Mouse (Mus musculus): Measurements from ENCODE around the gene Usp43. TPM values are rescaled to one million over a fixed set of nuclear protein-coding genes. Genes with fewer than 3 reads are reported as not detected.

Usp43 gene
- not detected in 2 replicates for total RNA-seq (2015; ENCODE audit: low replicate concordance)
- total RNA-seq (2017; ENCODE audit: low replicate concordance) = not detected in 2 replicates

DNA sequence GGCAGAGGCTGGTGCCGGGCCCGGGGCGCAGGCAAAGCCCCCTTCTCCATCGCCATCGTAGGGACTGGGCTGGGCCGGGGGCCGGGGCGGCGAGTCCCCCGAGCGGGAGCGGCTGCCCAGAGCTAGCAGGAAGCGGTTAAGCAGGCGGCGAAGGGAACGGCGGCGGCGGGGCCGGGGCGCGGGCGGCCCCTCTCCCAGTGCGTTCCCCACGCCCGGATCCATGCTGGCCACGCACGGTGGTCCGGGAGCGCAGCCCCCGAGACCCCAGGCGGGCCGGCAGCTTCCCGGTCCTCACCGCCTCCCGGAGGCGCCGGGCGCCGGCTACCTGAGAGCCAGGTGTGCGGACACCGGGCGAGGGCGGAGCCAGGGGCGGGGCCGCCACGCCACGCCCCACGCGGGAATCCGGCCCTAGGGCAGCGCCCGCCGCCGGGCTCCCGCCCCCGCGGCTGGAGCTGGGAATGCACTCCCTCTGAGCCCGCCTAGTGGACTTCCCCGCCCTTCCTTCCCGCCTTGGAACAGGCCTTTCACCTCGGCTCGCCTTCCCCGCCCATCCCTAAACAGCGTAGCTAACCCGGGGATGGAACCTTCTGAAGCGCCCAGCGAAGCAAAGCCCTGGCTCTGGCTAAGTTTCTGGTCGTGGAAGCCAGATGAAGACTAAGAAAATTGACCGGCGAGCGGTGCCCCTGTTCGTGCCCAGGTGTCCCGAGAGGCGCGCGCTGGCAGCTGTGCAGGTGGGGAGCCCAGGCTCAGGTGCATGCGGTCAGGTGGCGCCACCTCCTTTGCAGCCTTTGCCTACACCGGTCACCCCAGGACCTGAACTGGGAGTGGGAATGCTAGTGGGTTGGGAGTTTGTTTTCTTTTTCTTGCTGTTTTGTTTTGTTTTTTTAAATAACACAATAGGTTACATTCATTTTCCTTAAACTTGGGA, at the start of gene Usp43:
Gene Usp43 (minus strand): TSS at position 327 of the 928 bp plus-strand sequence.
- no peak for ATAC-seq (replicated peaks; ENCODE audit: low FRiP score, poor library complexity, severe bottlenecking)

DNA sequence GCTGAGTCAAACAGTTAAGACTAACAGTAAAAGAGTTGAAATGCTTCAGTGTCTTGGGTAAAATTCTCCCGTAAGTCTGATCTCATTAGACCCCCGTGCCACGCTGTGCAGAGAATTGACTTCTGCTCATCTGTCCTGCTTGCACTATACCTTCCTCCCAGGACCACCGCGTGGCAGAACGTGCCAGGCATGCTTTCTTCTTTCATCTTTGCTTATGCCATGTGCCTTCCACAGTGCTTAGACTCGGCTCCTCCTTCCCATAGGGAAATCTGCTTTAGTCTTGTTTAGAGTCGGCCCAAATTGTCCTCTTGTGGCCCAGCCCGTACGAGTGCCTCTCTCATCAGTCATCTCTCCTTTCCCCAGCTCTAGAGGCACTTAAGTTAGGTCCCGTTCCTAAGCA, 45.9 kb upstream of the Usp43 start:
- no peak for ATAC-seq (replicated peaks; ENCODE audit: low FRiP score, poor library complexity, severe bottlenecking)

DNA sequence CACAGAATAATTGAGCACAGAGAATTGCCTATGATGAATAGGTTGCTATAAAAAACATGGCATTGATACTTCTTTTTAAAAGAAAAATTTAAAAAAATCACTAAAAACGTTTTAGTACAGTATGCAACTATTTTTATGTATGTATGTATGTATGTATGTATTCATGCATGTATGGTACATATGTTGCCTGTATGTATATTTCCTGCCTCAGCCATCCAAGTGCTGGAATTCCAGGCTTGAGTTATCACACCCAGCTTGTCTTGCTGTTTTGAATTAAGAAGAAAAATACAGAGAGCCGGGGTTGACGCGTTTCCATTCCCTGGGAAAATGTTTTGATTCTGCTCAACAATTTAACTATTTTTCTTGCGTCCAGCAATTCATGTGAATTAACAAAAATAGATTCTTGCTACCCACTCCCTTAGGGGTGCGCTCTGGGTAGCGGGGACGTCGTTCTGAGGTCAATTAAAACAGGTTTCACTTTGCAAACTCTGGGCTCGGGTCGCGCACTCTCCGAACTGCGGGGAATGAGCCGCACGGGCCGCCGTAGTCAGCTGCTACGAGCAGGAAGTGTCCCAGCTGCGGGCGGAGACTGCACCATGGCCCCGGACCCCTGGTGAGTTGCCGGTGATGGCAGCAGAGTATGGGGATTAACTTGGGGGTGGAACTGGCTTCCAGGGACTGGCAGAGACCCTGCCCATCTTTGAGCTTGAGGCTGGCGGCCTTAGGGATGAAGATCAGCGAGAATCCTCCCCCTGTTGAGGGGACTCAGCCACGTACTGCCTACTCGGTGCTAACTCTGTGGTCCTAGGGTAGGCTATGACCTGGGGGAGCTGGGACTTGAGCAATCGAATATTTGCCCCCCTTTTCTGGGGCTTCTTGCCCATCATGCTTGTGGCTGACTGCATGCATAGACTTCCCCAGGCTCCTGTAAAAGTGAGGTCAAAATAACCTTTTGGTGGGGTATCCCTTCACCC, 44.2 kb upstream of the Usp43 start, which contains the start of gene Stx8:
Gene Stx8 (plus strand): TSS at position 289 of the 974 bp plus-strand sequence.
- ATAC-seq (replicated peaks; ENCODE audit: low FRiP score, poor library complexity, severe bottlenecking) = peak; percentile 93

DNA sequence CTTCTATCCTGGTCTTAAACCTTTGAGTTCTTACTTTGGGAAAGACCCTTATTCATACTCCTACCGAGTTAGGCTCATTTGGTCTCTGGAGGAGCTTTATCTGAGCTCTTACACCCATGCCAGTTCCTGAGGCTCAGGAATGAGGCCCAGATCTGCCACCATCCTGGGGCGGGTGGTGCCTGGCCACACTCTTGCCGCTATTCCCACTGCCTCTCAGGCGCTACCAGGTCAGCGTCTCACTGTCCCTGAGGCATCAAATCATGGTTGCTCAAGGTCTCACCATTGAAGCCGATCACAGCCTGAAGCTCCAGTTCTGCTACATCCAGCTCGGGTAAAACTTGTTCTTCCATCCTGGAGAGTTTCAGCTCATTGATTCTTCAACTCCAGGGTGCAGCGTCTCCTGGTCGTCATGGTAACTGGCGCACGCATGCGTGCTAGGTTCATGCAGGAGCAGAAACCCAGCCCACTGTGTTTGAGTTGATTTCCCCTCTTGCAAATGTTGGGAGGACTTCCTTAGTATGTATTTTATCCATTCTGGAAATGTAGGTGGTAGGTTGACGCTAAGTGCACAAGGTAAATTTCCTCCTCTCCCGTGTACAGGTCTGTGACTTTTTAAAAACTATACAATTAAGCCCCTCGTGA, 43.4 kb upstream of the Usp43 start, which contains the start of gene Cfap52:
Gene Cfap52 (minus strand): TSS at position 410 of the 642 bp plus-strand sequence.
- ATAC-seq (replicated peaks; ENCODE audit: low FRiP score, poor library complexity, severe bottlenecking) = peak; percentile 69

DNA sequence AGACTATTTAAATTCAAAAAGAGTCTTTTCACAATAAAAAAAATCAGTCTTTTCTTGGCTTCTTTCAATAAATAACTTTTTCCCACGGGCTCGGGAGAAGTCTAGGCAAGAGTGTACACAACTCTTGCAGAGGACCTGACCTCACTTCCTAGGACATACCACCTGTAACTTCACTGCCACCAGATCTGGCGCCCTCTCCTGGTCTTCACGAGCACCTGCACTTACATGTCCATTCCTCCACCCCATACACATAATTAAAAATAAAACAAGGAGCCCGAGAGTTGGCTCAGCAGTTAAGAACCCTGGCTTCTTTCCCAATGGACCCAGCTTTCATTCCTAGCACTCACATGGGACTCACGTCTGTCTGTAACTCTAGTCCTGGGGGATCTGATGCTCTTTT, 42.2 kb upstream of the Usp43 start:
- no peak for ATAC-seq (replicated peaks; ENCODE audit: low FRiP score, poor library complexity, severe bottlenecking)

DNA sequence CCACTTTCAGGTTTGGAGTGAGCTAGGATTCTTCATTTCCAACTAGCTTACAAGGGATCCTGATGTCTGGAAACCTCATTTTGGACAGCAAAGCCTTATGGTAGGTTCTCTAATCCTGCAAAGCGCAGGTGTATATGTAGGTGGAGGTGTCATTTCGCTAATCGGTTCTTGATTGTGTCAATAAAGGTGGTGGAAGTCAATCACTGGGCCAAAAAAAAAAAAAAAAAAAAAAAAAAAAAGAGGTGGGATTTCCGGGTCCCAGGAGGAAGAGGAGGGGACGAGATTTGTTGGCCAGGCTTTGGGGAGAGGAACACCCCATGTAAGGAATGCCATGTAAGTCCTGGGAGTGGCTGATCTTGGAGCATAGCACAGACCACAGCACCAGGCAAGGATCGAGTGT, 32.5 kb upstream of the Usp43 start:
- no peak for ATAC-seq (replicated peaks; ENCODE audit: low FRiP score, poor library complexity, severe bottlenecking)

DNA sequence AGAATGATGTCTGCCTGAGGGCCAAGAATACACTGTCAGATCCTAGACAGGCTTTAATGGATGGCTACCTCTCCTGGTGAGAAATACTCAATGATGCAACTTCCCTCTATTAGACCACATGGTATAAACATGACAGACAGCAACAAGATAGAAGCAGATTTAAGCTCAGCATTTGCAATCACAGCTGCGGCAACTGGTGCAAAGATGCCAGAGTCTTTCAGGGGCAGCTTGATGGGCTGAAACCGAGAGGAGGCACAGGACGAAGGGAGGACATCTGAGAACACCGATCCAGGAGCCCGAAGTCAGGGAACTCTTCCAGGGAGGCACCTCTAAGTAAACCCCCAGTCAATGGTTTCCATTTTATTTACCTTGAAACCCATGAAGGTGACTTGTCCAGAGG, 31.7 kb upstream of the Usp43 start:
- no peak for ATAC-seq (replicated peaks; ENCODE audit: low FRiP score, poor library complexity, severe bottlenecking)

DNA sequence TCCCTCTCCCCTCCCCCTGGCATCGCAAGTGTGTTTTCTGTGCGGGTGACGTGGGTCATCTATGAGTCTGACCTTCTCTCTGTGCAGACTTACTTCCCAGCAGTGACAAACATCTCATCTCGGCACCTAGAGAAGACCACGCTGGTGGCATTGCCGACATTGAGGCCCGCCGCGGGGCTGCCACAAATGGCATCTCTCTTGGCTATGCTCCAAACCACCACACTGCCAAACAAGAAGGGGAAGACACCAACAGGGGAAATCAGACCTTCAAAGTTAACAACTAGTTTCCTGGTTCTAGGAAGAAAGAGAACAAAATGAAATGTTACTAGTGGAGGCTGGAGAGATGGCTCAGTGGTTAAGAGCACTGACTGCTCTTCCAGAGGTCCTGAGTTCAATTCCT, 27.5 kb upstream of the Usp43 start:
- ATAC-seq (replicated peaks; ENCODE audit: low FRiP score, poor library complexity, severe bottlenecking) = no peak

DNA sequence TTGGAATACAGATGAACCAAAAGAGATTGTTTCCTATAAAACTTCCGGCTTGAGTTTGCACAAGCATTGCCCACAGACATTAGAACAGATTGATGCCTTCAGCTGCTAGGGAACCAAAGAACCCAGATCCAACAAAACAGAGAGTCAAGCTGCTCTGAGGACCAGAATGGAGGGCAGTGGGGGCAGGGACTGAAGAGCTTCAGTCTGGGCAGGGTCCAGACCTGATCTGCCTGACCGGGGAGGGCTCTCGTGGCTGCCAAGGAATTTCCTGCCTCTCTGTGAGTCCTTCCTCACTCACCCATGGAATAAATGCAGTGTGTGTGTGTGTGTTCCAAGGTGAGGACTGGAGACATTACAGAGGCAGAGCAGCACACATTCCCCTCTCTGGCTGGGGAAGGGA, 26.3 kb upstream of the Usp43 start:
- ATAC-seq (replicated peaks; ENCODE audit: low FRiP score, poor library complexity, severe bottlenecking) = no peak

DNA sequence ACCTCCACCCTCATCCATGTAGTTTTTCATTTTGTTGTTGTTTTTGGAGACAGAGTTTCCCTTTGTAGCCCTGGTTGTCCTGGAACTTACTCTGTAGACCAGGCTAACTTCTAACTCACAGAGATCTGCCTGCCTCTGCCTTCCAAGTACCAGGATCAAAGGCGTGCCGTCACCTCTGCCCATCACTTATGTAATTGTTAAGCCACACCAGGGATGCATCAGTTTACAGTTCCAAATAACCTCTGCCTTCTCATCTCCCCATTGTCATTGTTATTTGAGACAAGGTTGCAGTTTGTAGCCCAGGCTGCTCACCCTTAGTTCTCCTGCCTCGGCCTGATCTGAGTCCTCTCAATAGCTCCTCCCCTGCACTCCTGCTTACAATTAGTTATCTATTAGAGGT, 10.2 kb upstream of the Usp43 start:
- ATAC-seq (replicated peaks; ENCODE audit: low FRiP score, poor library complexity, severe bottlenecking) = no peak

DNA sequence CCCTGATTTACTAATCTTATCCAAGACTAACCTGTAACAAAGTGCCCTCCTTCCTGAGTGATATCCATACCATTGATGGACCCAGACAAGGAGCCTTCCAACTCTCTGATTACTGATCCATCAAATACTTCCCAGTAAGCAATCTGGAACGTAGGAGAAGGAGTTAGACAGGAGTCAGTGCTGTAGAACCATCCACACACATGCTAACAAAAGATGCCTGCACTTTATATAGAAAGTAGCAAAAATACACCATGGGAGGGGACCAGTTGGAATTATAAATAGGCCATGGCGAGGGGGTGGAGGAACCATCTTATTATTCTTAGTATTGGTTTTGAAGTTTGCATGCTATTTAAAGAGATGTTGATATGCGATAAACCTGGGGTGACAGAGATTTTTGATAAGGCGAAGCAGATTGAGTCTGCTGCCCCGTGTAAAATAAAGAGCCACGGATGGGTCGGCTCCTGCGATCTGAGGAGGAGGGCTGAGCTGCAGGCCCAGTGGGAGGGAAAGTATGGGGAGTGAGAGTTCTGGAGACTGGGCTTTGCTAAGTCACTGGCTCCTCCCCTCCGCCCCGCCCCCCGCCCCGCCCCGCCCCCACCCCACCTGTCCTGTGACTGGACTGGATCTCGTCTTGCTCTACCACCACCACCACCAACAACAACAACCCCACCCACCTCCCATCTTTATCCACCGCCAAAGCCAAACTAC, 4.5 kb upstream of the Usp43 start:
- no peak for ATAC-seq (replicated peaks; ENCODE audit: low FRiP score, poor library complexity, severe bottlenecking)

DNA sequence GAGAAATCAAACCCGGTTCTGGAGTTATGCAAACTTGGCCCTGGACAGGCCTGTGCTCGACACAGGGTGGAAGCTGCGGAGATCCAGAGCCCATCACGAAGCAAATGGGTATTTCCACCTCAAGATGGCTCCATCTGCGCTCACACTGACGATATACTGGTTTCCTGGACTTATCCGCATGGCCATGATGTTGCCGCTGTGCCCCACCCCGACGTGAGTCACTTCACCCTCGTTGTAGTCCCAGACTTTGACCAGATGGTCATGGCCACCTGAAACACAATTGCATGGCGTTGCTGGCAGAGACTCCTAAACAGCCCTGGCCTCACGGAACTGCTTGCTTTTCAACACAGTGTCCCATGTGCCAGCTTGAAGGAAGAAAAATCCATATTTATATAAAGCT, 3.0 kb upstream of the Usp43 start:
- ATAC-seq (replicated peaks; ENCODE audit: low FRiP score, poor library complexity, severe bottlenecking) = no peak

DNA sequence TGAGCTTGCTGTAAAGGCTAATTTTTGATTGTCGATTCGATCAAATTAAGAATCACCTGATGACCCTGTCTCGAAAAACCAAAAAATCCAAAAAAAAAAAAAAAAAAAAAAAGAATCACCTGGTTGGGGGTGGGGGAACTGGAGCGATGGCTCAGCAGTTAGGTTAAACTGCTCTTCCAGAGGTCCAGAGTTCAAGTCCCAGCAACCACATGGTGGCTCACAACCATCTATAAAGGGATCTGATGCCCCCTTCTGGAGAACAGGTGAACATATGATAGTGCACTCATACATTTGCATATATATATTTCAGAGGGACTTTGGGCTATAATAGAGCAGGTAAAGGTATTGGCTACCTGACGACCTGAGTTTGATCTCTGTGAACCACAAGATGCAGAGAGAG, 1.8 kb upstream of the Usp43 start:
- no peak for ATAC-seq (replicated peaks; ENCODE audit: low FRiP score, poor library complexity, severe bottlenecking)

DNA sequence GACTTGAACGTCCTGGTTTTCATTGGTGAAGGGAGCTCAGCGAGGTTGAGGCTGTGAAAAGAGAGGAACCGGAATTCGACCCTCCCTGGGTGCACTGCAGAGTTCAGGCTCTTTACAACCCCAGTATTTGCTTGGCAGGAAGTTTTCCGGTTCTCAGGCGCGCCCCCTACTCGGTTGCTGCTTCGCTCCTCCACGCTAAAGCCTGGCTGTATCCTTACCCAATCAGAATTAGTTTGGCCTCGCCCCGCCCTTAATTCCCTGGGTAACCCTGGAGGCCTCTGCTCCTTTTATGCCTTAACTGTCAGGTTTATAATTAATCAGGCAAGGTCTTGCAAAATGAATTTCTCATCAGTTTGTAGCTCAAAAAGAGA, 787 bp upstream of the Usp43 start:
- ATAC-seq (replicated peaks; ENCODE audit: low FRiP score, poor library complexity, severe bottlenecking) = no peak

DNA sequence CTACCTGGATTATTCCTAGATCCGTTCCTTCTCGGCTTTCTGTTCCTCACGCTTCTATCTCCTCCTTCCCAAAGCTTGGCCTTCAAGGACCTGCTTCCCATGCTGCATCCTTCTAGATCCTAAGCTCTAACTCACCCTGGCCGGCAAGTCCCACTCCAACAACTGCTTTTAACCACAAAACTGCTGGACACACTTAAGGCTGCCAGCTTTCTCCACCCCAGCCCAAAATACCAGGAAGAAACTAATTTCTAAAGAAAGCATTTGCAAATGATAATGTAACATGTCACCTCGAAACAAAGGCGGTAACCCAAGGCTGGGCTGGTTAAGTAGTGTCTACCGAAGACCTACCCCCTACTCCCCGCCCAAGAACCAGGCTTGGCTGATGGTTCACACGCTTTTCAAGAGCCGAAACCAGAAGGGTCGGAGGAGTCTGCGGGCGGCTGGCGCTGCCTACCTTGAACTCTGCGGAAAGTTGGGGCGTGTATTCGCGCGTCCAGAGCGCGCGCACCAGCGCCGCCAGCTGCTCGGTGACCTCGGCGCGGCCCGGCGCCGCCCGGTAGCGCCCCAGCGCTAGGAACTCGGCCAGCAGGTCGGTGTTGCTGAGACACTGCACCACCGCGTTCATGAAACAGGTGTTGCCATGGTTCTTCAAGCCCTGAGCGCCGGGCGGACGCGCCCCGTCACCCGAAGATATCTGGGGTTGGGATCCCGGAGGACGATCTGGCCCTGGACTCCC, 694 bp downstream of the Usp43 start:
- no peak for ATAC-seq (replicated peaks; ENCODE audit: low FRiP score, poor library complexity, severe bottlenecking)

DNA sequence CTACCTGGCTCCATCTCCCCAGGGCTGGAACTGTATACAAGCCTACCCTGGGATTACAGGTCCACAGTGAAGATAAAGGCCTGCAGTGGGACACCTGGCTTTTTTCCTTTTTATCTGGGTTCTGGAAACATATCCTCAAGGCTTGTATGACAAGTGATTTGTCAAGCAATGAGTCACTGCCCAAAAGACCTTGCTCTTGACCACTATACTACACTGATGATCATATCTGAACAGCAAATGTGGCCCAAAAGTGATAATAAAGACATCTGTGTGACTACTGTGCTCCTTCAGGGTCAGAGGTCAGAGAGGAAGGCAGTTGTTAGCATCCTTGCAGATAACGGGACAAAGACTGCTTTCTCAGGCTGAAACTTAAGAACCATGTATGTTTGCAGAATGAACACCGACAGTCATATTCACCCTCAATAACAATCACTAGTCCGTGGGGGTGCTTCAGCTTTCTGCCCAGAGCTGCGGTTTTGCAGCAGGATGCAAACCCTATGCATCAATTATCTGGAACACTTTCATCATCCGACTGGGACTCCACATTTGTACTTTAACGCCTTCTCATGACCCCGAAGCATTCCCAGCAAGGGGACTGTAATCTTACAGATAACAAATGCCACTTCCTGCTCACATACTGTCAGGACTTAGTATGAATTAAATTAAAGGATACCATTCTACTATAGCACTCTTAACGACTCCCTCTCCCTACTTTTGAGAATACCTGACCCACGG, 1.6 kb downstream of the Usp43 start:
- ATAC-seq (replicated peaks; ENCODE audit: low FRiP score, poor library complexity, severe bottlenecking) = no peak

DNA sequence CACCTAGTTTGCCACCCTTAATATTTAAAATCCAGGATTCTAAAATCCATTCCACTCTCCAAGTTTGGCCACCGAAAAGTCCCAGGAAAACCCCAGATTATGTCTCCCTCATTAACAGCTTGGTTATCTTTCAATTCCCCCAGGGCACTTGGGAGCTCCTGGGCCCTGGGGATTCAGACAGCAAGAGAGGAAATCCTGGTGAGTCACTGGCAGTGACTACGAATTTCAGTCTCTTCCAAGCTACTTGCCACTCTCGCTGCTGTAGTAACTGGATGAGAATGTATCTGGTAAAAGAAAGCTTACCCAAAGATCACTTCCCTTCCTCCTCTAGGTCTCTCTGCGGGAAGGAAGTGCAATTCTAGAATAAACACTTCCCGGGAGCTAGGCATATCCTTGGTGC, 2.4 kb downstream of the Usp43 start:
- ATAC-seq (replicated peaks; ENCODE audit: low FRiP score, poor library complexity, severe bottlenecking) = no peak

DNA sequence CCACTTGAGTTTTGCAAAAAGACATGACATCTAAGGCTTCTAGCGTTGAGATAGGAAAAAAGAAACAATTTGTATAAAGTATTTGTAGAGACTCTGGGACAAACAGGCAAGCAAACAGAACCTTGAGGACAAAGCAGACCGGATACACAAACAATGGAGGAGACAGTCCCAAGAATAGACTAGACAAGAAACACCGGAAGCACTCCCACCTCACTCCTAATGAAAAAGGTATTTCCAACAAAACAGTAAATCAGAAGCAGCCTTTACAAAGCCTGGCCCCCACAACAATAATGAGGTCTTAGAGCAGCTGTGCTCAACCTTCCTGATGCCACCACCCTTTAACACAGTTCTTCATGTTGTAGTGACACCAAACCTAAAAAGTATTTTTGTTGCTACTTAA, 4.8 kb downstream of the Usp43 start:
- no peak for ATAC-seq (replicated peaks; ENCODE audit: low FRiP score, poor library complexity, severe bottlenecking)

Measured in erythroblast, adult 5-6 weeks (primary cell).